ENCODE assay signal across 8 mouse cellular contexts in the genomic region with DNA sequence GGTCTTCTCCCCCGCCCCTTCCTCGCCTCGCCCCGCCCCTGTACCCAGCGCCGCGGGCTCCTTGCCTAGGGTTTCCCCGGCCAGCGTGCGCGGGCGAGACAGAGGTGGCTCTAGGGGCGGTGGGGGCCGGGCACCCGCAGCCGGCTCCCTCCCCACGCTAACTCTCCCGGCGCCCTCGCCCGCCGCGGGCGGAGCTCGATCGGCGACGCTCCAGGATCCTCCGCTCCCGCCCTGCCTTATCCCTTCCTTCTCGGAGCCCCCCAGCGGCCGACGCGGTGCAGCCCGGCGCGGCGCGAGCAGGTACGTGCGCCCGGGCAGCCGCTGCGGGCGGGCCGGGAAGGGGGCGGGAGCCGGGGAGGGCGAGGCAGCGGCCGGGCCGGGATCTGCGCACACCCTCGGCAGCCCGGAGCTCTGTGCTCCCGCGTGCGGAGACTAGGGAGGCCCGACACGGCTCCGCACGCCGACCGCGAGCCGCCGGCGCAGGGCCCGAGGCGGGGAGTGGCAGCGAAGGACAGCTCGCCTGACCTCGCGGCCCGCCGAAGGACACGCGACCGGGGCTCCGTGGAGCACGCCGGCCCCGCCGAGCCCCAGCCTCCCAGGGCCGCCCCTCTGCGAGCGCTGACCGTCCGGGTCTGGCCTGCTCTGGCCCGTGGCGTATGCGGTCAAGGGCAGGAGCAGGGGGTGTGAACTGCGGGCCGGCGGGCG. TPM values are rescaled to one million over a fixed set of nuclear protein-coding genes. Genes with fewer than 3 reads are reported as not detected.
A peak's percentile ranks its signal among the peaks of the same experiment; 100 is the strongest.
DNase-seq lines count a peak whose midpoint lies in the region; TF ChIP-seq lines count a peak whose summit lies in the region.

No protein-coding gene starts in this region.

- no peak for DNase-seq in ES-E14 (ENCODE audit: low read depth, low spot score)
- peak; percentile 71 for DNase-seq in brain, adult 2 months (ENCODE audit: low read depth, low spot score)
- DNase-seq in heart, postnatal 4 days: peak; percentile 58
- peak; percentile 24 to 51 for DNase-seq in layer of hippocampus, adult 18-20 months (ENCODE audit: low spot score in 2 of 2)
- peak; percentile 47 for DNase-seq in lung, postnatal 10 days
- DNase-seq in retina, postnatal 1 day: peak; percentile 77
- DNase-seq in B cell, adult 2 months: no peak

- no peak for TF ChIP-seq POLR2A in embryonic fibroblast, embryonic 13.5 days (IDR thresholded peaks at IDR 0.05; ENCODE audit: low read depth, low read length)

- H3K4me3 ChIP-seq in ES-E14 (ENCODE audit: insufficient read depth in 1 of 2, low read depth in 1 of 2, low read length in 2 of 2, poor library complexity in 1 of 2, severe bottlenecking in 1 of 2): peak overlapping the region; percentile 66 to 84
- peak overlapping the region; percentile 20 for H3K4me3 ChIP-seq in embryonic fibroblast, embryonic 13.5 days (ENCODE audit: insufficient read depth, low read length)

- peak overlapping the region; percentile 77 for H3K9ac ChIP-seq in ES-E14 (ENCODE audit: insufficient read depth, low read depth, low read length, poor library complexity, severe bottlenecking)

- H3K27ac ChIP-seq in ES-E14 (ENCODE audit: insufficient read depth, low read depth, low read length, poor library complexity, severe bottlenecking): no peak overlapping the region
- H3K27ac ChIP-seq in embryonic fibroblast, embryonic 13.5 days (ENCODE audit: insufficient read depth, low read length): no peak overlapping the region

- H3K36me3 ChIP-seq in ES-E14 (ENCODE audit: control insufficient read depth, insufficient read depth, low read length, poor library complexity, severe bottlenecking): no peaks in the 10 kb centered on the region

- peaks cover 0 to 9% of the 10 kb centered on the region in 2 experiments; a peak in 2 of 4 replicates for H3K4me1 ChIP-seq in ES-E14 (ENCODE audit: control insufficient read depth in 2 of 2, insufficient read depth in 2 of 2, low read length in 2 of 2, poor library complexity in 1 of 2)
- H3K4me1 ChIP-seq in embryonic fibroblast, embryonic 13.5 days (ENCODE audit: control insufficient read depth, insufficient read depth, low read length): peaks cover 5% of the 10 kb centered on the region; the same call in 1 of the 2 replicates

- H3K9me3 ChIP-seq in ES-E14 (ENCODE audit: control insufficient read depth, insufficient read depth, low read depth, low read length): no peaks in the 10 kb centered on the region

- TF ChIP-seq CTCF in embryonic fibroblast, embryonic 13.5 days (IDR thresholded peaks at IDR 0.05; ENCODE audit: borderline replicate concordance, insufficient read depth, low read length): 0 out of 2 replicates have a peak, but pooled peaks have one; percentile 8

- in situ Hi-C loops in ES-E14 (cut with MboI; ENCODE audit: low sequenced_read_pairs in 2 of 2, unreplicated experiment in 2 of 2): no loop called here

TF ChIP-seq in ES-E14, 5 proteins besides CTCF, POLR2A, EP300 and RAD21:
- no peak for TF ChIP-seq ZNF384 (IDR thresholded peaks at IDR 0.05; ENCODE audit: low read depth, low read length)
- no peak for TF ChIP-seq MAFK (IDR thresholded peaks at IDR 0.05; ENCODE audit: insufficient read depth, low read depth, low read length)
- no peak for TF ChIP-seq HCFC1 (IDR thresholded peaks at IDR 0.05; ENCODE audit: borderline replicate concordance, insufficient read depth, low read length)
- TF ChIP-seq ZC3H11A (IDR thresholded peaks at IDR 0.05; ENCODE audit: borderline replicate concordance, low read depth, low read length): no peak
- TF ChIP-seq CHD2 (IDR thresholded peaks at IDR 0.05; ENCODE audit: low read depth, low read length): no peak

RNA-seq across cellular contexts. Expression of gene Tmem74b, which starts 0.5 kb away (rescaled TPM):
- total RNA-seq in ES-E14 (2012; rRNA removed): 0.40 and 0.85 TPM in 2 replicates
- not detected in 2 replicates for polyA plus RNA-seq in embryonic fibroblast, embryonic 13.5 days (2011; ENCODE audit: insufficient read length, low read depth, missing spikeins)
- total RNA-seq in heart, postnatal 4 days (2021): 1 to 10 TPM; 5.0 to 5.1 TPM
- 1 to 10 TPM; 4.5 to 4.6 TPM for total RNA-seq in layer of hippocampus, adult 18-20 months (2021)

RNA-seq across cellular contexts. Expression of gene Rad21l, which starts 34.0 kb away (rescaled TPM):
- total RNA-seq in ES-E14 (2012; rRNA removed): 0.13 TPM in 1 of 2 replicates, not detected in the other
- polyA plus RNA-seq in embryonic fibroblast, embryonic 13.5 days (2011; ENCODE audit: insufficient read length, low read depth, missing spikeins): not detected in 2 replicates
- not detected for total RNA-seq in heart, postnatal 4 days (2021)
- total RNA-seq in layer of hippocampus, adult 18-20 months (2021): 1 to 10 TPM; 1.3 to 2.2 TPM

RNA-seq across cellular contexts. Expression of gene Psmf1, which starts 41.7 kb away (rescaled TPM):
- total RNA-seq in ES-E14 (2012; rRNA removed): 15.4 and 21.7 TPM in 2 replicates
- 28.7 and 32.7 TPM in 2 replicates for polyA plus RNA-seq in embryonic fibroblast, embryonic 13.5 days (2011; ENCODE audit: insufficient read length, low read depth, missing spikeins)
- total RNA-seq in heart, postnatal 4 days (2021): 10 to 100 TPM; 32.0 to 33.0 TPM
- total RNA-seq in layer of hippocampus, adult 18-20 months (2021): 10 to 100 TPM; 33.2 to 35.1 TPM

Comparison
In these comparisons a context has a peak if more than half of its experiments do, and no peak if none do; other contexts are left out.
1. DNase-seq: peak in brain, adult 2 months (single experiment), heart, postnatal 4 days (single experiment), layer of hippocampus, adult 18-20 months (2 of 2), lung, postnatal 10 days (single experiment) and retina, postnatal 1 day (single experiment); none in ES-E14 (single experiment) and B cell, adult 2 months (0 of 2).